Comparison of ENCODE assay signal across 22 mouse cellular contexts in genomic region chr3:130216141-130216540, GRCm38 (mm10).
DNase-seq lines count a peak whose midpoint lies in the region; ATAC-seq and TF ChIP-seq lines count a peak whose summit lies in the region.
"Had no signal": no experiment of that assay in that cellular context is flagged by ENCODE, and none has a peak within 500 bp of the region (broad histone marks: within the 10 kb centered on the region; RNA-seq: fewer than 3 reads in every experiment).

No protein-coding gene starts in this region.

- no peak overlapping the region for H3K27ac ChIP-seq in forebrain, postnatal 0 days (ENCODE audit: low read depth, low read length)
- no peak overlapping the region for H3K27ac ChIP-seq in forebrain, embryonic 14.5 days (ENCODE audit: low read depth, low read length)
- peak overlapping the region; percentile 32; the same call in 1 of the 2 replicates for H3K27ac ChIP-seq in layer of hippocampus, adult 2 months
- H3K27ac ChIP-seq: embryonic facial prominence, embryonic 13.5 days; embryonic facial prominence, embryonic 15.5 days; forebrain, embryonic 10.5 days; forebrain, embryonic 12.5 days; forebrain, embryonic 15.5 days had no signal

- H3K9ac ChIP-seq in forebrain, postnatal 0 days, result no peak overlapping the region
- no peak overlapping the region for H3K9ac ChIP-seq in forebrain, embryonic 14.5 days (ENCODE audit: low read length)
- H3K9ac ChIP-seq: embryonic facial prominence, embryonic 13.5 days; embryonic facial prominence, embryonic 15.5 days; forebrain, embryonic 12.5 days; forebrain, embryonic 15.5 days had no signal

- no peaks in the 10 kb centered on the region for H3K36me3 ChIP-seq in forebrain, postnatal 0 days (ENCODE audit: insufficient read depth)
- no peaks in the 10 kb centered on the region for H3K36me3 ChIP-seq in forebrain, embryonic 14.5 days (ENCODE audit: control insufficient read depth, insufficient read depth, low read length)
- no peaks in the 10 kb centered on the region for H3K36me3 ChIP-seq in myocyte (ENCODE audit: control insufficient read depth, insufficient read depth)
- H3K36me3 ChIP-seq: embryonic facial prominence, embryonic 13.5 days; embryonic facial prominence, embryonic 15.5 days; forebrain, embryonic 10.5 days; forebrain, embryonic 12.5 days; forebrain, embryonic 15.5 days had no signal

- no peaks in the 10 kb centered on the region for H3K27me3 ChIP-seq in forebrain, postnatal 0 days (ENCODE audit: insufficient read depth, low read length)
- H3K27me3 ChIP-seq in forebrain, embryonic 14.5 days (replicated peaks; ENCODE audit: control insufficient read depth, insufficient read depth, low read length), result no peaks in the 10 kb centered on the region
- H3K27me3 ChIP-seq in myocyte (ENCODE audit: control insufficient read depth, insufficient read depth, insufficient read length), result no peaks in the 10 kb centered on the region
- H3K27me3 ChIP-seq: embryonic facial prominence, embryonic 13.5 days; embryonic facial prominence, embryonic 15.5 days; forebrain, embryonic 12.5 days; forebrain, embryonic 15.5 days had no signal

- no peak overlapping the region for H3K4me2 ChIP-seq in forebrain, postnatal 0 days (ENCODE audit: low read depth)
- no peak overlapping the region for H3K4me2 ChIP-seq in forebrain, embryonic 14.5 days (ENCODE audit: low read length)
- H3K4me2 ChIP-seq in myocyte (ENCODE audit: low read depth), result peak overlapping the region; percentile 30
- H3K4me2 ChIP-seq: embryonic facial prominence, embryonic 13.5 days; embryonic facial prominence, embryonic 15.5 days; forebrain, embryonic 12.5 days; forebrain, embryonic 15.5 days had no signal

- TF ChIP-seq CTCF in forebrain, postnatal 0 days (IDR thresholded peaks at IDR 0.05; ENCODE audit: low read depth), result no peak
- no peak for TF ChIP-seq CTCF in layer of hippocampus, adult 2 months (conservative IDR thresholded peaks at IDR 0.05)

- no peak for TF ChIP-seq POLR2A in myocyte (IDR thresholded peaks at IDR 0.05; ENCODE audit: insufficient read length, low read depth)

- peak; percentile 51; the same call in 1 of the 2 replicates for ATAC-seq in forebrain, postnatal 0 days
- no peak for ATAC-seq in forebrain, embryonic 14.5 days
- ATAC-seq: forebrain, embryonic 15.5 days had no signal

- no peaks in the 10 kb centered on the region for H3K79me2 ChIP-seq in myocyte (ENCODE audit: control insufficient read depth, insufficient read depth)

- H3K4me1 ChIP-seq in forebrain, postnatal 0 days (ENCODE audit: insufficient read depth), result no peaks in the 10 kb centered on the region
- H3K4me1 ChIP-seq in forebrain, embryonic 14.5 days (ENCODE audit: control insufficient read depth, insufficient read depth, low read length), result no peaks in the 10 kb centered on the region
- H3K4me1 ChIP-seq: embryonic facial prominence, embryonic 15.5 days; forebrain, embryonic 10.5 days; forebrain, embryonic 12.5 days; forebrain, embryonic 15.5 days had no signal

- H3ac ChIP-seq in myocyte (ENCODE audit: control insufficient read depth, insufficient read length), result no peak overlapping the region

- DNase-seq in forebrain, postnatal 0 days, result no peak
- no peak for DNase-seq in forebrain, embryonic 14.5 days (ENCODE audit: low spot score)
- DNase-seq in layer of hippocampus, adult 2 months (ENCODE audit: low spot score in 2 of 2), result no peak
- DNase-seq in layer of hippocampus, adult 18-20 months (ENCODE audit: low spot score in 2 of 2), result no peak
- no peak for DNase-seq in lung, postnatal 4 days
- DNase-seq: adrenal gland, adult 2 months; adrenal gland, postnatal 10 days; adrenal gland, postnatal 25 days; B cell, adult 2 months; cerebellum, adult 11-12 months; cerebellum, adult 2 months; cerebellum, adult 9-10 months; cerebellum, postnatal 14 days; cerebellum, postnatal 36 days; embryo, embryonic 11 days had no signal

- no peaks in the 10 kb centered on the region for H3K9me3 ChIP-seq in forebrain, postnatal 0 days (ENCODE audit: low read length)
- H3K9me3 ChIP-seq in forebrain, embryonic 14.5 days (replicated peaks; ENCODE audit: control insufficient read depth, low read length), result no peaks in the 10 kb centered on the region
- H3K9me3 ChIP-seq: embryonic facial prominence, embryonic 13.5 days; embryonic facial prominence, embryonic 15.5 days; forebrain, embryonic 10.5 days; forebrain, embryonic 12.5 days; forebrain, embryonic 15.5 days had no signal

- H3K4me3 ChIP-seq in forebrain, postnatal 0 days (ENCODE audit: low read depth, low read length), result no peak overlapping the region
- H3K4me3 ChIP-seq in forebrain, embryonic 14.5 days (ENCODE audit: low read depth, low read length), result no peak overlapping the region
- H3K4me3 ChIP-seq in layer of hippocampus, adult 2 months, result no peak overlapping the region
- no peak overlapping the region for H3K4me3 ChIP-seq in myocyte
- H3K4me3 ChIP-seq: embryonic facial prominence, embryonic 13.5 days; embryonic facial prominence, embryonic 15.5 days; erythroblast, embryonic 14.5 days; forebrain, embryonic 10.5 days; forebrain, embryonic 12.5 days; forebrain, embryonic 15.5 days had no signal

TF ChIP-seq in myocyte, 11 proteins besides CTCF, POLR2A, EP300 and RAD21:
- TF ChIP-seq MAX (IDR thresholded peaks at IDR 0.05; ENCODE audit: low read depth) (no peak), TCF12 (IDR thresholded peaks at IDR 0.05; ENCODE audit: insufficient read depth, poor library complexity, severe bottlenecking) (no peak), MYOD1 (IDR thresholded peaks at IDR 0.05; ENCODE audit: control insufficient read depth in 1 of 3, insufficient read length in 2 of 3, low read depth in 2 of 3) (no peak), USF1 (IDR thresholded peaks at IDR 0.05; ENCODE audit: low read depth) (peak; percentile 87), CEBPB (IDR thresholded peaks at IDR 0.05; ENCODE audit: insufficient read depth, poor library complexity, severe bottlenecking) (no peak), POLR2AphosphoS2 (IDR thresholded peaks at IDR 0.05; ENCODE audit: insufficient read length, low read depth) (no peak)
